Mouse (Mus musculus) embryonic facial prominence, embryonic 12.5 days (tissue): ENCODE measurements around the gene Adad1. TPM values are rescaled to one million over a fixed set of nuclear protein-coding genes. Genes with fewer than 3 reads are reported as not detected.

Experiments
- polyA plus RNA-seq: library from polyadenylated mRNA; unstranded; fragments of >200 nt; fragmentation: Nextera tagmentation; extraction: Ambion mirVana; gene quantifications from 2 replicates; pipeline ENCODE4 v1.2.1, GENCODE M21; 2016

The Adad1 gene
- polyA plus RNA-seq, 1 experiment from 2014 or later, result 1.2 TPM

Other genes with a start within 250 kb of the Adad1 start
- gene 4932438A13Rik, start 200.4 kb upstream of the Adad1 start, polyA plus RNA-seq, result 55.0 and 60.0 TPM in 2 replicates
- 0.56 and 0.60 TPM in 2 replicates for gene Il2, start 62.4 kb downstream of the Adad1 start, polyA plus RNA-seq
- gene Il21, start 169.1 kb downstream of the Adad1 start, polyA plus RNA-seq, result not detected in 2 replicates
- 8.4 and 9.4 TPM in 2 replicates for gene Bbs12, start 249.0 kb downstream of the Adad1 start, polyA plus RNA-seq
- gene Cetn4, start 249.2 kb downstream of the Adad1 start, polyA plus RNA-seq, result 2.9 and 3.0 TPM in 2 replicates